Mouse (Mus musculus) adrenal gland, postnatal 10 days (tissue): ENCODE measurements at regions not wholly inside any gene's neighbourhood (a gene's known extent, or its start where the extent isn't known, plus 50 kb on each side); places are given as distances from the start of the nearest gene placed in this dataset.

ENCODE experiments used
- DNase-seq: peaks from one replicate; pipeline ENCODE4 v3.0.0; 2021; ENCODE audit warnings: mixed read lengths

DNA sequence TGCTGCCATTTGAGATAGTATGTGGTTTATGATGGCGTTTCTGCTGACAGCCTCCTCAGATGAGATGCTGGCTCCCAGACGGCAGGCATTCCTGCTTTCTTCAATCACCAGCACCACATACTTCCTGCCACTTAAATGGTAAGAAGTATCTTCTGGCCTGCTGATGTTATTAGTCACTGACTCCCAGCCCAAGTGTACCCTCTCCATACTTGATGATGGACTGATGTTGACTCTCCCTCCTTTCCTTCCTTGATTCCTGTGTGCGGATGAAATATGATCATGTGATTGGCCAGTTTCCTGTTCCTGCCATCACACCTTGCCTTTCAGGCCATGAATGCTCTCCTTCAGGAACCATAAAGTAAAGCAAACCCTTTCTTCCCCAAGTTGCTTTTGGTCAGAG, 50.8 kb upstream of the Rpl10-ps3 start:
- DNase-seq: no peak

DNA sequence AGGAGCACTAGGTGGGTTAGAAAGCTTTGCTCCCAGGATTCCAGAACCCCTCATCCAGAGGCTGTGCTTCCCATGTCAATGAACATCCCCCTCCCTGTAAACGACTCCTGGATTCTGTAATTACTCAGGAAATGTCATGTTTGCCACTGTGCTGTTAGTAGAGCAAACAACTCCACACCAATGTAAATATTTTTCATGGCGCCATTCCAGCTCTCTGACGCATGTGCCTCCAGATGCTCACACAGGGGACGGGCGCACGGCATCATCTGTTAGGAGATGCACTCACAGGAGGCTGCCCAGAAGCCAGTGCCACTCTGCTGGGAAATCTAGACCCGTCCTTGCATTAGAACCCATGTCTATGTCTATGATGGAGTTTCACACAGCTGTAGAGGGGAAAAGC, 51.3 kb upstream of the Rpl10-ps3 start:
- no peak for DNase-seq

DNA sequence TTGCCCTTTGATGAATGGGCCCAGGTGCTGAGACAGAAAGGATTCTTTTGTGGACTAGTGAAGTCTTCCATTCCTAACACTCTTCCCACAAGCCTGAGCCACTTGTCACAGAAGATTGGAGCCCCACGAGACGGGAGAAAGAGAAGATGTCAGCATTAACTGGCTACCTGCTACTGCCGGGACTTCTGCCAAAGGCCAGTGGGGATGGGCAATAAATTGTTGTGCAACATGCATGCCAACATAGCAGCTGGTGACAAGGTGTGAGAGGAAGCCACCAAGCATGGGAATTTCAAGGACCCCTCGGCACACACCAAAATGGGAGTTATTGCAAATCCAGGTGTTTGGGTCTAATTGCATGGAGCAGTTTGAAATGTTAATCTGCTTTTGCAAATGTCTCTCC, 63.6 kb upstream of the Rpl10-ps3 start:
- peak; percentile 24 for DNase-seq

DNA sequence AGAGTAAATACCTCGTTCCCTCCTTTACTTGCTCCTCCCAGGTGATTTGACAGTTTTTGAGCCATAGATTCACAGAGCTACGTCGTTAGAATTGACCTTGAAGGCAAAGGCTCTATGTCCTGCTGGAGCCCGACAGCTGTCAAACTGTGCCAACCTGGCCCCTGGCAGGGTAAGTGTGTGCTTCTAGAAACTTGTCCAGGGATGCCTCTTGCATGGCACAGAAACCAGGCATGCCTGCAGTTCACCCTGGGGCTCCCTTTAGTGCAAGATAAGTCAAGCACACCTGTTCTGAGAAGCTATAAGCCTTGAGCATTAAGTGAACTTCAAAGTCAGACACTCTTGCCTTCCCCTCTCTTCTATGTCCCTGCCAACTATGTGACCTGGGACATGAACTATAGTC, 64.1 kb upstream of the Rpl10-ps3 start:
- no peak for DNase-seq

DNA sequence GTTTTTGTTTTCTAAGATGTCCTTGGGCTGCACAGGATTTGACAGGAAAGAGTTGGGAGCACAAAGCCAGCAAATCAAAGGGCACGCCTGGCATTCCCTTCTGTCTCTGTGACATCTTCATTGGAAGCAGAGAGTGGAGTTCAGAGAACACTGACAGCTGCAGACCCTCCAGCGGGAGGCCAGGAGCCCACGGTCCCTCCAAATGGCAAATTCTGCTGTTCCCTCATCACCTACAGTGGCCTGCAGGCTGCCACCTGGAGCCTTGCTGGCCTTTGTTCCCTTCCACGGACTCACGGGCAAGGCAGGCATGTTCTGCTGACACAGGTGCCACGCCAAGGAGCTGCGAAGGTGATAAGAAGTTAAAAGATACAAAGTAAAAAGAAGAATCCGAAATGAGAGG, 68.2 kb upstream of the Rpl10-ps3 start:
- no peak for DNase-seq

DNA sequence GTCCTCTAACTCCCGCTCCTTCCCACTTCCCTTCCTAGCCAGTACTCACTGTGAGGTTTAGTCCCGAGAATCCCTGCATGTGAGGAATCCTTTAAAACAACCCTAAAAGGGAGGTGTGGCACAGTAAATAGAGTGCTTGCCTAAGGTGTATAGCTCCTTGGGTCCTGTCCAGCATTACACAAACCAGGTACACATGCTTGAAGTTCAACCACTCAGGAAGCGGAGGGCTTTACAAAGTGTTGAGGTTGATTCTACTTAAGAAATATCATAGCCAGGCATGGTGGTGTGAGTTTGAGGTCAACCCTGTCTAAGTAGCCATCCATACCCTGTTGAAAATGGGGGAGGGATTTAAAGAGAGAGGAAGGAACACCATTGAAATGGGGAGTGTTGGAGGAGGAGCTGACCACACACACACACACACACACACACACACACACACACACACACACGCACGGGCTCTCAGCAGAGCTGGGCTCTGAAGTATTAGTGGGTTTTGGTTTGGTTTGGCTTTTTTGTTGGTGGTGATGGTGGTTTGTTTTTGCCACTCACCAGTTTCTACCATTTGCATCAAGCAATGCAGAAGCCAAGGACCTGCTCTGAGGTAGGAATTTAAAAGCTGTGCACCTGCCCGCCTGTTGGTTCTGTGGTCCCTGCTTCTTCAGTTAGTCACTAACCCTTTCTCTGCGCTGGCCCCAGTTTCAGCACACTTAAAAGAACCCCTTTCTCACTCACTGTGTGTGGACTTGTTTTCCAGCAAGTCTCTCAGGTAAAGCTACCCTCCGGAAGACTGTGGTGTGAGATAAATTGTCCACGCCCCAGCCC, 69.0 kb upstream of the Rpl10-ps3 start:
- DNase-seq: no peak

DNA sequence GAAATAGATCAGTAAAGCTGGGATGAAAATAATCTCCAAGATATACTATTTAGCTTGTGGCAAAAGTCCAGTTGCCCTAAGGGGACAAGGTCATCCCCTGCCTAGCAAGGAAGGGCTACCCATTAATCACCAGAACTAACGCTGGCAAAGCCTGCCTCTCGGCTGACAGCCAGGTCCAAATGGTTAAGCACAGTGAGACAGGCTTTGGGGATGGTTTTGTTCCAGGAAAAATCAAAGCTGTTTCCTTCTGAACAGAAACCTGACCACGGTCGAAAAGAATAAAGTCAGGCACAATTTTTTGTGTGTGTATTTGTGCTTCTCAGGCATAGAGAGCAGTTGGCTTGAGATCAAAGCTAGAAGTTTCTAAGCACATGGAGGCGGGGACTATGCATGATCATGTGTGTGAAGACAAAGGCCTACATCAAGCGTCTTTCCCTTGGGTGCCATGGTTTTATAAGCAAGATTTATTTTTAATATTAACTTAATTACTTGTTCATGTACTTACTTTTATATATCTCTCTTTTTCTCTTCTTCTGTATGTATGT, 70.1 kb upstream of the Rpl10-ps3 start:
- peak; percentile 87 for DNase-seq

DNA sequence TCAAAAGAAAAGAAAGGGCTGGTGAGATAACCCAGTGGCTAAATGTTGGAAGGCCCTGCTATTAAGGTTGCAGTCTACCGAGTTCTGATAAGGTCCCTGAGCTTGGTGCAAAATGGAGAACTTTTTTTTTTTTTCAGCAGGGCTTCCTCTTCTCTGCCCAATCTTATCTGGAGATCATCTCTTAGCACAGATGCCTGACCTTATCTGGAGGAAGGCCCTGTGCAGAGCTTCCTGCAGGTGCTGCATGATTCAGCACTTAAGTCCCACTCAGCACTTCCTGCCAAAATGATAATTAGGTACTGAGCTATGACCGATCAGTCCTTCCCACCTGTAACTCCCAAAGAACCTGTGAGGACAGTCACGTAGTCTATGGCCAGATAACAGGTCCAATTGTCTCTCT, 71.9 kb upstream of the Rpl10-ps3 start:
- no peak for DNase-seq

DNA sequence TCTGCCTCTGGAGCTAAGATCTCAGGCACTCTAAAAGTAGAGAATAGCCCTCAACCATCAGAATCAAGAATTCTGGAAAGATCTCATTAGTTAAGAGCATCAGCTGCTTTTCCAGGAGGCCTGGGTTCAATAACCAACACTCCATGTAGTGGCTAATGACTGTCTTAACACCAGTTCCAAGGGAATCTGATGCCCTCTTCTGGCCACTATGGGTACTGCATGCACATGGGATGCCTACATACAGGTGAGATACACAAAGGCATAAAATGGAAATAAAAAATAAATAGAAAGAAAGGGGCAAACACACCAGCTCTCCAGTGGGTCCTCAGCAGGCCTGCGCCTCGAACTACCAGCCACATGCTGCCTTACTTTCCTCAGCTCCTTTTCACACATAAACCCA, 73.3 kb upstream of the Plet1 start:
- no peak for DNase-seq

DNA sequence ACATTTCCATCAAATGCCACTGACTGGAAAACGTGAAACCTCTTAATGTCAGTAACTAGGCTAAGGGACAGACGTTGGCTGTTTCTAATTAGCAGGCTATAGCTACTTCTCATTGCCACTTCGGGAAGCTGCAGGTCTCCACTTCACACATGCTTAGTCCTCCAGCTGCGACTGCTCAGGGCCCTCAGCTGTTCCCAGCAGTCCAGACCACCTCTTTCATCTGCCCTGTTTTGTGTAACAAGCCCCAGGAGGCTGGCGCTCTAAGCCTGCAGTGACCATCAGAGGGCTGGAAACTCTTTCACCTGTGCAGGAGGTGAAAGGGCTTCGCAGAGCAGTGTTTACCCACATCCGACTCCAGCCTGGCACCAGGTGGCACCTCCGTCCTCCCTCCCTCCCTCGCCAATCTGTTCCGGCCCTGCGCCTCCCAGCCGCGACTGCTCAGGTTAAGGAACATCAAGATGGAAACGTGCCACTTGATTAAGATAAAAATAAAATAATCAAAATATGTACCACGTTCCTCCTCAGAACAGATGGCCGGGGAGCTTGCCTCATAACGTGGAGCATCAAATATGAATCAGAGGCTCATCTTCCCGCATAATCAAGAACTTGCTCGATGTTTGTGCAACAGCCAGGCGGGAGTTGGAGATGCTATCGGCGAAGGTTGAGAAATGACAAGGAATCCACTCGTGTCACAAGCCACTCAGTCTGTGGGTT, 72.6 kb upstream of the Plet1 start:
- no peak for DNase-seq

DNA sequence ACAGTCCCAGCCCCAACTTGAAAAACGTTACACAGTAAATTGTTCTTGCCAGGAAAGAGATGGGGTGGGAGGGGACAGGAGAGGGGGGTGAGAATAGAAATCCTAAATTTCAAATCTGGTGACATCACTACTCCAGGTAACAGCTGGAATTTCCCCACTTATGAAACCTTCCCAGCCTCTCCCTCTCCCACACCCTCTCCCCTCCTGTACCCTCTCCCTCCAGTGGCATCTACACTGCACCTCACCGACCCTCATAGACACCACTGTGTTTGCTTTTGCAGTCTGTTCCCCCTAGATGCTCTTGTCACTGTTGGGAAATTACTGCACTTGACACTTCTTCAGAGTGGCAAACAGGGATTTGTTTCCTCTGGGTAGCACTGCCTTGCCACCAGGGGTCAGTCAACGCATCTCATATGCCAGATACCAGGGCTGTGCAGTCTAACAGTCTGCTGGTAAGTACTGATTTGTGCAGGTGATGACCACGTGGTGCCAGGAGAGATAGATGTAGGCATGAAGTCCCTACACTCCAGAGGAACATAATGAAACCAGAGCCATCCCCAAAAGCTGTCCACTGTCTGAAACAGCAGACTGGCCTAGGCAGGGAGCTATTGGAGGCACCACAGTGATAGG, 68.3 kb upstream of the Plet1 start:
- no peak for DNase-seq

DNA sequence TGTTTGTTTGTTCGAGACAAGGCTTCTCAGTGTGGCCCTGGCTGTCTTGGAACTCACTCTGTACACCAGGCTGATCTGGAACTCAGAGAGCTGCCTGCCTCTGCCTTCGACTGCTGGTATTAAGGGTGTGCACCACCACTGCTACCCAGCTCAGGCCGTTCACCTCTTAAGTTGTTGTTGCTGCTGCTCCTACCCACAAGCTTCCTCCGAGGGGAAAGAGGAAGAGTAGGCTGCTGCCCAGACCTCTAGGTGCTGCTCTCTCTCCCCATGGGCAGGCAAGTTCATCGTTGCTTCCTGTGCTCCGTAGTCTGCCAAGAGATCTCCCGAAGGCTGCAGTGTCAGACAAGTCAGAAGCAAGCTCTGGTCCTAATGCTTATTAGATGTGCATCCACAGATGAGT, 64.2 kb upstream of the Plet1 start:
- no peak for DNase-seq

DNA sequence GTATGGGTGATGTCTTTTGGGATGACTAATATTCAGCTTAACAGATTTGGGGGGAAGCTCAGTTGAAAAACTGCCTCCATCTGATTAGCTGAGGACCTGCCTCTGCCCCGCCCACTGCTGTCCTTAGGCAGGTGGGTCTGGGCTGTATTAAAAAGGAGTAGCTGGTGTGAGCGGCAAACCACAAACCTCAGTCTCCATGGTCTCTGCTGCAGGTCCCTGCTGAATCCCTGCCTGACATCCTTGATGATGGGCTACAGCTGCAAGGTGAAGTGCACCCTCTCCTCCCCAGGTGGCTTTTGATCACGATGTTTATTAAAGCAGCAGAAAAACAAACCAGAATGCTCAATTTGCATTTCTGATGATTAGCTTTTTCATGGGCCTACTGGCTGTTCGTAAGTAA, 60.8 kb upstream of the Plet1 start:
- no peak for DNase-seq

DNA sequence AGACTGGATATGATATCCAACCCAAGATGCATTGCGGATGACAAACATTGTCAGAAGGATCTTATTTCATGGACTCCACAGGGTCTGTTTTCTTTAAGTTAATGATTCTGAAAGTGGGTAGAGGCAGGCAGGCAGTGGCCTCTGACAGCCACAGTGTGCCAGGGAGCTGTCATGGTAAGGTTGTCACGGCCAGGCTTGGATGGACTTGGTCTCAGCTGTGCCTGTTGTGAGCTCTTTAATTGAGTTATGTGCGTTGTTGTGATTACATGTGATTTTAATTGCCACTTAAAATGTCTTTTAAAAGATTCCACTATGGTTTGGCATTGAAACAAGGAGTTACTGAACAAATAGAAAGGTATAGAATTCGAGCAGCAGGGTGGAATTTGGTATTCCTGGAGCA, 60.3 kb upstream of the Plet1 start:
- no peak for DNase-seq

DNA sequence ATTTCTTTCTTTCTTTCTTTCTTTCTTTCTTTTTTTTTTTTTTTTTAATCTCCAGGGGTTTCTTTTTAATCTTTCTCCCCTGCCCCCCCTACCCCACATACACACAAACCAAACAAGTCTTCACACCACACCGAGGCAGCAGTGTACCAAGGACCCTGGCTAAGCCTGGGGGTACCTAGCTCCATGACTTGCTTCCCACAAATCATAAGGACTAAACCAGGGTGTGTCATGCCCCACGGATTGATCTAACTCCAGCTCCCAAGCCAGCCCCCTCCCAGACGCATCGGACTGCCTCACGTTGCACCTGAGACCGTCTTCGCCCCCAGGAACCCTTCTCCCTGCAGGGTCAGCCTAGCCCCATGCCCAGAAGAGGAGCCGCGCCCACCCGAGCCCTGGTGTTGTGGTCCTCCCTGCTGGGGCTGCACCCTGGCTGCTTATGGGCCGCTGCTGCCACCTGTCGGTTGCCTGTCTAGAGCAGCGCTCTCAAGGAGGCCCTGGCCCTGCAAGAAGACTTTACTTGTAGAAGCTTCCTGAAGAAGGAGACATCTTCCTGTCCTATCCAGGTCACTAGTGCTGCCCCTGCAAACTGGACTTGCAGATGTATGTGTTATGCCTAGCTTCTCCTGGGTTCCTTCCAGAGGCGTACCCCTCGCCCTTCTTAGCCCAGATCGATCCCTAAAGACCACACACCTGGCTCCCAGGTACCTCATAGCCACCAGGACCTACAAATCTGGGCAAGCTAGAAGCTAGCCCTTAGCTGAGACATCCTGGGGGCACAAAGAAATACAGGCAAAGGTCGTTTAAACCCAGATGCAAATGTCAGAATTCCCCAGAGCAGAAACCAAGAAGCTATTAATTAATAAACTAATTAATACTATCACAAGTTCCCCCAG, 56.2 kb upstream of the Plet1 start:
- peak; percentile 90 for DNase-seq

DNA sequence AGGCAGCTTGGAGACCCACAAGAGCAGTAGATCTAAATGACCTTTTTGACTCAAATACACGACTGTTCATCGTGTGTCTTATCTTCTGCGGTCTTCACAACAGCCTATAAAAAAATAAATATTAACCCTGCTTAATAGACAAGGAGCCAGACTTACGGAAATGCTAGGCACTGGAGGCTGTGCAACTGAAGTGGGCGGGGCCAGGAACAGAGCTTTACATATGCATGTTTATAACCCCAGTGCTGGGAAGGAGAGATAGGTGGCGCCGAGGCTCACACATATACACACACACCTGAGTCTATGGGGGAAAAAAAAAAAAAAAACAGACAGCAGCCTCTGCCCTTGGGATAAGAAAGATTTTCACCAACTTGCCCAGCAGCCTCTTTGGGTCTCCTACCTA, 55.6 kb upstream of the Plet1 start:
- DNase-seq: no peak

DNA sequence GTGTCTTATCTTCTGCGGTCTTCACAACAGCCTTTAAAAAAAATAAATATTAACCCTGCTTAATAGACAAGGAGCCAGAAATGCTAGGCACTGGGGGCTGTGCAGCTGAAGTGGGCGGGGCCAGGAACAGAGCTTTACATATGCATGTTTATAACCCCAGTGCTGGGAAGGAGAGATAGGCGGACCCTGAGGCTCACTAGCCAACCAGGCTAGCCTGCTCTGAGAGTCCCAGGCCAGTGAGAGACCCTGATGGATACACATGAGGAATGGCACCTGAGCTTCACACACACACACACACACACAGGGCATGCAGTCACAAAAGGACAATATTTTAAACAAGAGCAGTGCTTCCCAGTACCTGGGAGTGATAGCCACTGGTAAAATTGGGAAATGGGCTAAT, 54.1 kb upstream of the Plet1 start:
- no peak for DNase-seq

DNA sequence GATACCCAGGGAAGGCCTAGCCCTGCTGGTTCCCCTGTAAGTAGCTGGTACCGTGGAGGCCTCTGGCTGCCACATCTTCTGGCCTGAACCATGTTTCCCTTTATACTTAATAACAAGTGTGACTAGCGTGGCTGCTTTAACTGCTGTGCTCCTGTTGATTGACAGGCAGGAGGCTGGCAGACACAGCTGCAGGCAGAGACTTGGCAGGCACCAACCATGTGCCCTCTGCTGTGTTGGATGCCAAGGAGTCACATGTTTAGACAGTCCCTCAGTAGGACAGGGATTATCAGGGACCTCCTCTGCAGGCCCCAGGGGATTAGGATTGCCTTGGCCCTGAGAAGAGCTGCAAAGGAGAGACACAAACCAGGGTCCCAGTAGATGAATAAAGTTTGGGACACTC, 53.6 kb upstream of the Plet1 start:
- DNase-seq: peak; percentile 59

DNA sequence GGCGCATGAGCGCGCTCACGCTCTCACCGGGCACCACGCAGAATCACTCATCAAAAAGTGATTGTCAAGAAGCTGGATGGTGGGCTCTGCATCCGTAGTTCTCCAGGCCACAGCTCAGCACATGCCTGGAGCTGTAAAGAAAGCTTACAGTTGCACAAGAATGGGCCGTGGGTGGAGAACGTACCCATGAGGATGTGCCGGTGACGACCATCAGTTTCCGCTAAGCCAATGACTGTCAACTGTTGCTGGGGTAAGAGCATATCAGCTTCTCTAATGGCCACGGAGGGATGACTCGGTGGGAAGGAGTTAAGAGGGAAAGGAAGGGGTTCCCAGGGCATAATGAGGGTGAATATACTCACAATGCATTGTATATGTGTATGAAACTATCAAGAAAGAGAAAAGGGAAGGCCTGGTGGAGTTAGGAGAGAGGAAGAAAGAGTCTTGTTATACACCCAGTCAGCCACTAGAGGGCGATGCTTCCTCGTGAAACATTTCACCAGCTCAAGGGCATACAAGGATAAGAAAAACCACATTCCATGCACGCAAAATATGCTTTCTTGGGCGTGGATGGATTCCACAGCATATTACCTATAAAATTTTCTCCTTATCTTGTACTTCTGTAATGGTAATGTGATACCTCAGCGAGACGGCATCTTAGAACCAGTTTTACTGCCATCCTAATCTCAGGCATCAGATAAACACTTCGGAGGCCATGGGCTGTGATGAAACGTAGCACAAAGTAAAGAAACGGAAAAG, 50.4 kb upstream of the Plet1 start:
- DNase-seq: peak; percentile 77
